Mouse (Mus musculus): ENCODE measurements around the gene Cbx8. TPM values are rescaled to one million over a fixed set of nuclear protein-coding genes. Genes with fewer than 3 reads are reported as not detected.
A peak's percentile ranks its signal among the peaks of the same experiment; 100 is the strongest.

Gene Cbx8
- polyA plus RNA-seq, 1 experiment from 2014 or later = 7.9 TPM

DNA sequence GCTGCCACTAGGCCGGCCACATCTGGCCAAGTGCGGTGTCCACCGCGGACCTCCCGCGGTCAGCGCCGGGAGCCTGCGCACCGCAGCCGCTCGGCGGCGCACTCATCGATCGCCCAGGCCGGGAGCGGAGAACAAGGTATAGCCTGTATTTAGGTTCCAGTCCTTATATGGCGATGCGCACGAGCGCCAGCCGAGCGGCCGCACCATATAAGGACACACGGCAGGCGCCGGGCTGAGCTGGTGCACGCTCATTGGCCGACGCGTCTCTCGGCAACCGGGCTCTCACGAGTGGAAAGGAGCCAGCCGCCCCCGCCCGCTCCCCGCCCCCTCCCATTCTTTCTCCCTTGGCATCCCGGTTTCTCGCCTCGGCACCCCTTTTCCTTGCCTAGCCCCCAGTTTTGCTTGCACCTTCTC, 12.5 kb upstream of the Cbx8 start:
- Histone ChIP-seq H3K27me3 (replicated peaks) (peaks cover 82% of the 10 kb centered on the region), H3K4me3 (replicated peaks) (peak overlapping the region; percentile 34), H3K9me3 (no peaks in the 10 kb centered on the region), H3K4me1 (replicated peaks) (peaks cover 52% of the 10 kb centered on the region), H3K9ac (peak overlapping the region; percentile 11), H3K27ac (peak overlapping the region; percentile 67), H3K36me3 (no peaks in the 10 kb centered on the region), H3K4me2 (replicated peaks) (peak overlapping the region; percentile 85)
- WGBS = under 1% methylated on average over 42 of the region's 42 CpGs
- ATAC-seq = peak; percentile 85

DNA sequence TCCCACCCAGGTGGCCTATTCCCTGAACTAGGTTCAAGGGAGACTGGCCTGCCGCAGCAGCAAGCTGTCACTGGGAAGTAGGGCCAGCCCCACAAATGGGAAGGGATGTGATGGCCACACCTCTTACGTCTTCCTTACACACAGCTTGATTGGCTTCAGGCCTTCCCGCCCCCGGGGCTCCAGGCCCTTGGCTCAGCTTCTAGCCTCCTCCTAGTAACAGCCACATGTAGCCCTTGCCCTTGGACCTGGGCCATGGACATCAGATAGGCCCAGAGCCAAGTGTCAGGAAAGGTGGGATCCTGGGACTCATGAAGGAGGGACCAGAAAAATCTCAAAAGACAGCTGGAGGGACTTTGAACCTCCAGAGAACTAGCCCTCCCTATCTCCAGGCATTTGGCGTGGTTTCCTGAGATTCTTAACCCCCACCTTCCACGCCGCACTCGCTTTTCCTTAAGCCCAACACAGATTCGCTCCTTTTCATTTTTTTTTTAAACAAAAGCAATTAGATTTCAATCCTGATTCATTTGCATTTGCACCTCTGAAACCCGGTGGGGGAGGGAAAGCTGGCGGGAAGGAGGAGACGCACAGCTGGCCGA, 12.0 kb upstream of the Cbx8 start:
- ATAC-seq = peak; percentile 71
- Histone ChIP-seq H3K27me3 (replicated peaks) (peaks cover 82% of the 10 kb centered on the region), H3K4me2 (replicated peaks) (peak overlapping the region; percentile 85), H3K4me1 (replicated peaks) (peaks cover 52% of the 10 kb centered on the region), H3K9ac (peak overlapping the region; percentile 11), H3K4me3 (replicated peaks) (peak overlapping the region; percentile 34), H3K9me3 (no peaks in the 10 kb centered on the region), H3K36me3 (no peaks in the 10 kb centered on the region), H3K27ac (peak overlapping the region; percentile 67)
- 2% methylated on average over 13 of the region's 13 CpGs for WGBS

DNA sequence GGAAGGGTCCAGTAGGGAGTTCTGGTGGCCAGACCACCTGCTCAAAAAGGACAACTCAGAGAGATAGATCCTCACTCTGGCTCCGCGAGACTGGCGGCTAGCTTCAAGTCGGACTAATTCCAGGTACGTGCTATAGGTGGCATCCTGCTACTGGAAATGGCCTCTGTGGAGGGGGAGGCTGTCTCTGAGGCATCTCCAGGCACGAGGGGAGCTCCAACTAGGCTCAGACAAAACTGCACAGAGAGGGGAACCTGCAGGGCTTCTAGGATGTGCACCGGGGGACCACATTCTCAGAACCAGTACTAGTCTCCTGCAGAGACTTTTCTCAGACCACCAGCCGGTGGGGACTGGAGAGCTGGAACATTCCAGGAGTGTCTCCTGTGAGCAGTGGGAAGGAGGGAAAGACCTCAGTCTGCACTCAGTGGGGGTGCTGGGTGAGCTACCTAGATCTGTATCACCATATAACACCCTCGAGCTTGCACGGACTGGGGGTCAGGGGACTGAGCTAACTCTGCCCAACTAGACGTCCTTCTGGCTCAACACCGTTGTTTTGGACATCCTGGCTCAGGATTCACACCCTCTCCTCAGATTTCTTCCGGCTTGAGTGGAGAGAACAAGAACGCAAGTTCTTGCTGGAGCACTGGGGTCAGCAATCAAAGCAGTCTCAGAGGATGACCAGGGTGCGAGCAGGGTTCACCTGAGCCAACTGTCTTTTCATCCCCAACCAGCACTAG, 11.3 kb upstream of the Cbx8 start:
- H3K27me3 ChIP-seq (replicated peaks) = peaks cover 81% of the 10 kb centered on the region
- WGBS = 6% methylated on average over 15 of the region's 15 CpGs
- no peak for ATAC-seq
- H3K4me2 ChIP-seq (replicated peaks) = peak overlapping the region; percentile 85; the same call in 1 of the 2 replicates
- H3K9ac ChIP-seq = no peak overlapping the region
- H3K9me3 ChIP-seq = no peaks in the 10 kb centered on the region
- no peak overlapping the region for H3K4me3 ChIP-seq (replicated peaks)
- peaks cover 52% of the 10 kb centered on the region for H3K4me1 ChIP-seq (replicated peaks)
- 0 out of 2 replicates have a peak overlapping the region, but pooled peaks have one; percentile 67 for H3K27ac ChIP-seq
- no peaks in the 10 kb centered on the region for H3K36me3 ChIP-seq

GRCm38 (mm10) chr11:119051426-119051825, 10.7 kb upstream of the Cbx8 start:
- H3K36me3 ChIP-seq = no peaks in the 10 kb centered on the region
- no peak overlapping the region for H3K9ac ChIP-seq
- peaks cover 87% of the 10 kb centered on the region for H3K27me3 ChIP-seq (replicated peaks)
- no peak overlapping the region for H3K4me2 ChIP-seq (replicated peaks)
- ATAC-seq = no peak
- no peak overlapping the region for H3K27ac ChIP-seq
- no peak overlapping the region for H3K4me3 ChIP-seq (replicated peaks)
- no peaks in the 10 kb centered on the region for H3K9me3 ChIP-seq
- H3K4me1 ChIP-seq (replicated peaks) = peaks cover 58% of the 10 kb centered on the region

DNA sequence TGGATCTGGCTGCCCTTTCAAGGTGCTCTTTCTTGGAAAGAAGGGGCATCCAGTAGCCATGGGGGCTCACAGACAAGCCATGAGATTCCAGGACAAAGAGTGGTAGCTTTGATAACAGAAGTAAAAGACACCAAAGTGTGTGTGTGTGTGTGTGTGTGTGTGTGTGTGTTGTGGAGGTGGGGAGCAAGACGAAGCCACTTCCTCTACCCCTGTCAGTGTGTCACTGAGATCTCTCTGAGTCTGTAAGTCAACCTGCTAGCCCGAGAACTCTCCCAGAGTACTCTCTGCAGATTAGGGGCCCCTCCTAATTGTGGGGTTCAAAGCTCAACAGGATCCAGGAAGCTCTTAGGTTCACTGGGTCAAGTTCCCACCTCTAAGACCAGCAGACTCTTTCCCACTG, 9.6 kb upstream of the Cbx8 start:
- Histone ChIP-seq H3K36me3 (no peaks in the 10 kb centered on the region), H3K4me1 (replicated peaks) (peaks cover 55% of the 10 kb centered on the region), H3K4me3 (replicated peaks) (no peak overlapping the region), H3K9me3 (no peaks in the 10 kb centered on the region), H3K4me2 (replicated peaks) (no peak overlapping the region), H3K9ac (no peak overlapping the region), H3K27ac (no peak overlapping the region), H3K27me3 (replicated peaks) (peaks cover 91% of the 10 kb centered on the region)
- ATAC-seq = 0 out of 2 replicates have a peak, but pooled peaks have one; percentile 4
- 3% methylated on average over 2 of the region's 2 CpGs for WGBS

DNA sequence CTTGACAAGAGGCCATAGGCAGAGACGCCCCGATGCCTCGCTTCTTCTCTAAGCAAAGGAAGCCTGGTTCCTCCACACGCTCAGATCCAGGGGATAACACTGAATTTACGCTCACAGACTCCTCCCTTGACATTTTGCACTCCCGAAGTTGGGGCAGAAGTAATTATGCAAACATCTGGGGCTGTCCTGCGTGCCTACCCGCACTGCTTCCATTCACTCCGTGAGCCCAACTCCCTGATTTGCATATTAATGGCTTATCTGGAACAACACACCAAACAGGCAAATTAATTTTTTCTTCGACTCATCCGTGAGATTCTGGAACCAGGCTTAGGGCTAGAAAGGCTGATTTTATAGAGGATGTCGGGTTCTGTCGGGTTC, 7.4 kb upstream of the Cbx8 start:
- peak overlapping the region; percentile 61; the same call in 1 of the 2 replicates for H3K4me2 ChIP-seq (replicated peaks)
- H3K4me1 ChIP-seq (replicated peaks) = peaks cover 49% of the 10 kb centered on the region
- H3K9ac ChIP-seq = no peak overlapping the region
- H3K4me3 ChIP-seq (replicated peaks) = no peak overlapping the region
- WGBS = 2% methylated on average over 13 of the region's 13 CpGs
- no peaks in the 10 kb centered on the region for H3K36me3 ChIP-seq
- H3K27ac ChIP-seq = no peak overlapping the region
- H3K9me3 ChIP-seq = no peaks in the 10 kb centered on the region
- no peak for ATAC-seq
- peaks cover 93% of the 10 kb centered on the region for H3K27me3 ChIP-seq (replicated peaks)

DNA sequence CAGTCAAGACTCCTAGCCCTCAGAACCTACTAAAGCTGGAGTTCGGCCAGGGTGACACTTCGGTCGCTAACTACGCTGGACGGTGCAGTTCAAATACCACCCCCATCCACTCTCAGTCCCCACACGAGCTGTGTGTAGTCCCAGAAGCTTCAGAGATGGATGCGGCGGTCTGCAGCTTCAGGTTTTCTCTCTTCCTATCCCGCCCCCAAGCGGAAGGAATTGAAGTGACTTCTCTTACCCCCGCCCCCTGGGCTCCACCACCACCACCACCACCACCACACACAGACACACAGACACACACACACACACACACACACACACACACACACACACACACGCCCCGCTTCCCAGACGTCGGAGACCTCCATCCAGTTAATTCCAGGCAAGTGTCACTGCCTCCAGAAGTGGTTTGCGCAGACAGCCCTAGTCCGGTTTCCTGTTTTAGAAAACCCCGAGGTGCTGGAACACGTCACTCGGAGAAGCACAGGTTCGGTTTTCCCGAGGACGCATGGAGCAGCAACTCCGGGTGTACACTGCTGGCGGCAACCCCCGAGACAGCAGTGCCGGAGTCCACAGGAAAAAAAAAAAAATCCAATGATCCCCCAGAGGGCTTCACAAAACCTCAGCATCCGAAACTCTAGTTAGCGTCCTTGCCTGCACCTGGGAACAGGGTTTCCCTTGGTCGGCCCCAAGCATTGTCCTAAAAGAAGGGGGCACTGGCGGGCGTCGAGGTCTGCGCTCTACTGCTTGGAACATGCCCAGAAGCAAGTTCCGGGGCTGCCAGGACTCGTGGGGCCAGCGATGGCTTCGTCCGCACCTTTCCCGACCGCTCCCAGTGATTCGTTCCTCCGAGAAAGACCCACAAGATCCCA, 6.7 kb upstream of the Cbx8 start:
- H3K9ac ChIP-seq = no peak overlapping the region
- H3K27ac ChIP-seq = no peak overlapping the region
- H3K4me1 ChIP-seq (replicated peaks) = peaks cover 49% of the 10 kb centered on the region
- H3K27me3 ChIP-seq (replicated peaks) = peaks cover 95% of the 10 kb centered on the region
- peak overlapping the region; percentile 61 for H3K4me2 ChIP-seq (replicated peaks)
- 0 out of 2 replicates have a peak, but pooled peaks have one; percentile 3 for ATAC-seq
- H3K9me3 ChIP-seq = no peaks in the 10 kb centered on the region
- no peaks in the 10 kb centered on the region for H3K36me3 ChIP-seq
- WGBS = 1% methylated on average over 43 of the region's 43 CpGs
- H3K4me3 ChIP-seq (replicated peaks) = peak overlapping the region; percentile 28

GRCm38 (mm10) chr11:119046601-119047245, 6.0 kb upstream of the Cbx8 start:
- Histone ChIP-seq H3K36me3 (no peaks in the 10 kb centered on the region), H3K27ac (no peak overlapping the region), H3K4me3 (replicated peaks) (peak overlapping the region; percentile 28), H3K9ac (peak overlapping the region; percentile 12; the same call in 1 of the 2 replicates), H3K9me3 (no peaks in the 10 kb centered on the region), H3K4me1 (replicated peaks) (peaks cover 49% of the 10 kb centered on the region), H3K4me2 (replicated peaks) (peak overlapping the region; percentile 61), H3K27me3 (replicated peaks) (peaks cover 93% of the 10 kb centered on the region)
- peak; percentile 46 for ATAC-seq
- 1% methylated on average over 39 of the region's 39 CpGs for WGBS

DNA sequence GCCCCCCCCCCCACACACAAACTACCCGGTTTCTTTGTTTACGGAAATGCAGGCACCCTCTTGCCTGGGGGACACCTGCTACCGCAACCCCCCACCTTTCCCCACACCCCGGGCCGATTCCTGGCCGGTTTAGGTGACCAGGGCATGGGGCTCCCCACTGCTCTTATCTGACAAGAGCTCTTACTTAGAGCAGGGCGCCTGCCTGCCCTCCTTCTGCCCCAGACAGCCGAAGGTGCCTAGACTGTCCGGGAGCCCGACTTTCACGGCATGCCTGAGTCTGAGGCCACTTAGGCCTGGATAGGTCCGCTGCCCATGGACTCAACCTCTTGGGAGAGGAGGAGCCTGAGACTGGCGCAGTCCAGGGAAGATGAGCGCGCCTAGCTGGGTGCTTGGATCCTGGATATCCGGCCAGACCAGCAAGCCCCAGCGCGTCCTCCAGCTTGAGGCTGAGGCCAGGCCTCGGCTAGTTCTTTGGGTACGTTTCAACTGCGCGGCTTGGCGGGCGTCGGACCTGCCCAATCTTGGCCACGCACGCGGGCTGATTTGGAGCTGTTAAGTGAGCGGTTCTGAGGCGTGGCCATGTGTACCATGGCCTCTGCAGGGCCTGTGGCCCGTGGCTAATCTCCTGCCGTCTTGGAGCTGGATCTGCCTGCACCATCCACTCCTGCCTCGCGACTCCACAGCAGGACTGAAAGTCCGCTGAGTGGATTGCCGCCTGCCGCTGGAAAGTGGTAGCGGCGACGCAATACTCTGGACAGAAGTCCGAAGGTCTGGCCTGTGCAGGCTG, 4.0 kb upstream of the Cbx8 start:
- no peaks in the 10 kb centered on the region for H3K36me3 ChIP-seq
- H3K4me3 ChIP-seq (replicated peaks) = no peak overlapping the region
- H3K27me3 ChIP-seq (replicated peaks) = peaks cover 78% of the 10 kb centered on the region
- ATAC-seq = no peak
- no peaks in the 10 kb centered on the region for H3K9me3 ChIP-seq
- peaks cover 60% of the 10 kb centered on the region for H3K4me1 ChIP-seq (replicated peaks)
- peak overlapping the region; percentile 34 for H3K4me2 ChIP-seq (replicated peaks)
- 3% methylated on average over 41 of the region's 41 CpGs for WGBS
- H3K27ac ChIP-seq = no peak overlapping the region
- no peak overlapping the region for H3K9ac ChIP-seq

DNA sequence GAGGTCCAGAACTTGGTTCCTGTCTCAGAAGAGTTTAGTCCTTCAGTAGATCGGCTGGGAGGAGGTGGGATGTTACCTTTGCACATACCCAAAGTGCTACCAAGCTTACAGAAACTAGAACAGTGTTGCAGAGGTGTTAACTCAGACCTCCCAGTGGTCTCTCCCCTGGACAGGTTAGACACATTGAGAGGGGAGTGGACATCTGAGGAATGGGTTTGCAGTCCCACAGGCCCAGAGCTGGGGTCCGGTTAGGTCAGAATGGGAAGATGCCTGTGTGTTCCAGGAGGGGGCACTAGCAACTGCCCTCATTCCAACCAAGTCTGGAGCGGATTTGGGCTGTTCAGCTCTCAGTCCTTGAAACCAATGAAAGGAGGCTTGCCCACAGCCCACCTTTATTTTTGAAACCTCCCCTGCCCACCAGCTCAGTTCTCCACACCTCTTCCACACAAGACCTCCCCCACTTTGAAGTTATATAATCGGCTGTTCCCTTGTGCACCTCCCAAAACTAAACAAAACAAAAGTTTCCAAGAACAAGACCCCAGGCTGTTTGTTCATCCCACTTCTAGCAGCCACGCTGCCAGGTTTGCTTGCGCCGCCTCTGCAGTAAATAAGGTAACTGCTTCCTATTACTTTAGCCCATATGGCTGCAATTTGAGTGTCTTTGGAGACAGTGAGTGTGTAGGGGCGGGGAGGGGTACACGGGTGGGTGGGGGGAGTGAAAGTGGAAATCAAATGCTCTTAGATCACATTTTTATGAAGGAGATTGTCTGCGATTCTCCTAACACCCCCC, 3.2 kb upstream of the Cbx8 start:
- WGBS = 8% methylated on average over 9 of the region's 10 CpGs
- H3K4me3 ChIP-seq (replicated peaks) = no peak overlapping the region
- peaks cover 66% of the 10 kb centered on the region for H3K4me1 ChIP-seq (replicated peaks)

DNA sequence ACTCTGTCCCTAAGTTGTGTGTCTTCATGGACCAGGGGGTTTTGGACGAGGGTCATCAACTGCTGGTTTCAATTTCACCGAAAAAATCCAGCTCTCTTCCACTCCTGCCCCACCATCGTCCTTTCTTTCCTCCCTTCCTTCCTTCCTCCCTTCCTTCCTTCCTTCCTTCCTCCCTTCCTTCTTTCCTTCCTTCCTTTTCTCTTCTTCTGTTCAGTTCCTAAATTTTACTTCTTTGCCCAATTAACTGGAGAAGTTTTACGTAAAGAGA, 2.4 kb upstream of the Cbx8 start:
- Histone ChIP-seq H3K27ac (no peak overlapping the region), H3K4me2 (replicated peaks) (no peak overlapping the region), H3K27me3 (replicated peaks) (peaks cover 75% of the 10 kb centered on the region), H3K4me3 (replicated peaks) (no peak overlapping the region), H3K4me1 (replicated peaks) (peaks cover 71% of the 10 kb centered on the region), H3K9me3 (no peaks in the 10 kb centered on the region), H3K36me3 (0 out of 2 replicates have a peak, but pooled peaks cover 8% of the 10 kb centered on the region), H3K9ac (no peak overlapping the region)
- WGBS = 10% methylated on average over 4 of the region's 4 CpGs
- ATAC-seq = no peak

More for the DNA sequence above, 3.2 kb upstream of the Cbx8 start:
- Histone ChIP-seq H3K36me3 (0 out of 2 replicates have a peak, but pooled peaks cover 2% of the 10 kb centered on the region), H3K27ac (no peak overlapping the region), H3K9me3 (no peaks in the 10 kb centered on the region), H3K9ac (no peak overlapping the region), H3K4me2 (replicated peaks) (no peak overlapping the region; the same call in 1 of the 2 replicates), H3K27me3 (replicated peaks) (peaks cover 75% of the 10 kb centered on the region)
- no peak for ATAC-seq

Data from intestine, embryonic 15.5 days (tissue).